Mouse (Mus musculus) G1E (cell line): ENCODE data around the gene Kmt5a.

Experiments used
- CTCF ChIP-seq: IDR thresholded peaks from 2 replicates; pipeline ENCODE4 v1.5.1; 2012; ENCODE audit warnings: low read depth, low read length, inconsistent platforms, mixed read lengths
- GATA1 ChIP-seq: IDR thresholded peaks from 2 replicates; pipeline ENCODE4 v1.6.1; 2012; ENCODE audit warnings: borderline replicate concordance, low read length, inconsistent platforms, mixed read lengths
- POLR2AphosphoS5 ChIP-seq: IDR thresholded peaks from 2 replicates; pipeline ENCODE4 v1.6.1; 2012; ENCODE audit warnings: low read depth, low read length, inconsistent platforms; ENCODE audit not compliant: insufficient replicate concordance
- TAL1 ChIP-seq: conservative IDR thresholded peaks from 2 replicates; pipeline ENCODE4 v1.6.1; 2012; ENCODE audit warnings: low read depth, low read length, inconsistent platforms, mixed read lengths

DNA sequence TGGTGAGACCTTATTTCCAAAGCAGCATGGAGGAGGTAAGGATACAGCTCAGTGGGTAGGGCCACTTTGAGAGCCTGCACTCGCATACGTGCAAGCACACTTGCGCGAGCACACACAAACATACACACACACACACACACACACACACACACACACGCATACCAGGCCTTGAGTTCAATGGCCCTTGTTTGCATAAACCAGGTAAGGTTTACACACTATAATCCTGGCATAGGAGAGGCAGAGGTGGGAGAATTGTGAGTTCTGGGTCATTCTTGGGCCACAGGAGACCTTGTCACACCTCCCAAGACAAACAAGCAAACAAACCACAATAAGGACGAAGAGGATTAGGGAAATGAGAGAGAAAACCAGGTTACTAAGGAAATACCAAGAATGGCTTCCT, 69.5 kb downstream of the Kmt5a start:
- TF ChIP-seq GATA1 (no peak), TAL1 (no peak), CTCF (no peak), POLR2AphosphoS5 (no peak)
